Mouse (Mus musculus) liver, embryonic 14.5 days (tissue): ENCODE data around the gene Tmem132d. TPM values are rescaled to one million over a fixed set of nuclear protein-coding genes. Genes with fewer than 3 reads are reported as not detected.
"Not testable (repeated sequence)": the region's sequence is repeated elsewhere in the genome, so short reads cannot be mapped to it uniquely, and the experiment has no call there.

Experiments
- ATAC-seq: fragments of 200-750 bp; cut with Nextera tagmentation; 2 replicates; pipeline ENCODE4 v1.8.0; 2017; ENCODE audit warnings: moderate number of reproducible peaks, mild to moderate bottlenecking, moderate library complexity; ENCODE audit not compliant: insufficient read depth
- DNase-seq, 3 experiments: peaks; one replicate each; pipeline ENCODE4 v3.0.0-alpha.2; 2012 to 2013; ENCODE audit warnings: low read depth in 3 of 3, low spot score in 3 of 3
- H3K27ac ChIP-seq: fragments of 300-500 bp; sonication (generic); 2 replicates; pipeline ENCODE4 v1.5.1; 2014; ENCODE audit warnings: moderate library complexity, mild to moderate bottlenecking, control low read depth, inconsistent platforms
- H3K27me3 ChIP-seq: fragments of 300-500 bp; sonication (generic); 2 replicates; pipeline ENCODE4 v1.6.1; 2014; ENCODE audit warnings: mild to moderate bottlenecking, low read length, moderate library complexity; ENCODE audit not compliant: control insufficient read depth, insufficient read depth
- H3K36me3 ChIP-seq: fragments of 300-500 bp; sonication (generic); replicated peaks from 2 replicates; pipeline ENCODE4 v1.6.1; 2014; ENCODE audit warnings: low read depth; ENCODE audit not compliant: control insufficient read depth, insufficient read depth
- H3K4me1 ChIP-seq, 2 experiments: fragments of 200-500 bp in 1 of 2; fragments of 300-500 bp in 1 of 2; sonication (generic) in 1 of 2; replicated peaks; 2 replicates each; pipeline ENCODE4 v1.6.1; 2012 to 2014; ENCODE audit warnings: antibody characterized with exemption in 1 of 2, inconsistent platforms in 1 of 2, low read length in 1 of 2; ENCODE audit not compliant: control insufficient read depth in 2 of 2, insufficient read depth in 2 of 2
- H3K4me2 ChIP-seq: fragments of 300-500 bp; sonication (generic); 2 replicates; pipeline ENCODE4 v1.6.1; 2014; ENCODE audit warnings: low read depth, mild to moderate bottlenecking, control low read depth, moderate library complexity
- H3K4me3 ChIP-seq, 2 experiments: fragments of 200-500 bp in 1 of 2; fragments of 300-500 bp in 1 of 2; sonication (generic) in 1 of 2; 2 replicates each; pipeline ENCODE4 v1.5.1; 2012 to 2014; ENCODE audit warnings: low read depth in 2 of 2, low read length in 2 of 2, mild to moderate bottlenecking in 2 of 2, control low read depth in 1 of 2, inconsistent platforms in 1 of 2, moderate library complexity in 1 of 2; ENCODE audit not compliant: insufficient read depth in 1 of 2
- H3K9ac ChIP-seq: fragments of 300-500 bp; sonication (generic); replicated peaks from 2 replicates; pipeline ENCODE4 v1.6.1; 2014; ENCODE audit warnings: mild to moderate bottlenecking, control low read depth, moderate library complexity
- H3K9me3 ChIP-seq: fragments of 300-500 bp; sonication (generic); 2 replicates; pipeline ENCODE4 v1.6.1; 2016; ENCODE audit warnings: low read length, mixed read lengths; ENCODE audit not compliant: control insufficient read depth
- CTCF ChIP-seq: IDR thresholded peaks from 2 replicates; pipeline ENCODE4 v1.5.1; 2016; ENCODE audit warnings: antibody characterized with exemption, low read depth, control low read depth
- EP300 ChIP-seq: IDR thresholded peaks from 2 replicates; pipeline ENCODE4 v1.6.1; 2016; ENCODE audit warnings: antibody characterized with exemption, low read depth
- WGBS: fragments of 180-500 bp; shearing (Covaris S2); extraction: QIAGEN DNeasy Blood & Tissue Kit; methylation state at CpG from one replicate; pipeline ENCODE4 v1.1.7; 2014; ENCODE audit not compliant: insufficient replicate concordance; 5-methylcytosine and 5-hydroxymethylcytosine counted together
- polyA plus RNA-seq, 2 experiments: library from polyadenylated mRNA; depleted of rRNA in 1 of 2; stranded (reverse) in 1 of 2; unstranded in 1 of 2; fragments of >200 nt; fragmentation: Nextera tagmentation in 1 of 2; extraction: Ambion mirVana in 1 of 2; gene quantifications; 2 replicates each; pipeline versions ENCODE4 v1.2.1 to v1.2.3; 2012 to 2014

The Tmem132d gene
- polyA plus RNA-seq, 2 experiments: under 0.01 TPM; not detected in 1

- no peaks in the 10 kb centered on the region for H3K27me3 ChIP-seq
- TF ChIP-seq CTCF (no peak), EP300 (no peak)
- DNase-seq: no peak
- no peaks in the 10 kb centered on the region; the same call in 1 of the 2 replicates for H3K9me3 ChIP-seq
- no peaks in the 10 kb centered on the region for H3K36me3 ChIP-seq
- no peak for ATAC-seq
- 31% methylated on average over 20 of the region's 20 CpGs for WGBS
- H3K4me1 ChIP-seq: no peaks in the 10 kb centered on the region
- no peak overlapping the region for H3K9ac ChIP-seq
- no peak overlapping the region for H3K27ac ChIP-seq
- no peak overlapping the region for H3K4me2 ChIP-seq
- no peak overlapping the region for H3K4me3 ChIP-seq
Observed at GRCm38 (mm10) chr5:127751262-127751975, 681.5 kb downstream of the Tmem132d start.

DNA sequence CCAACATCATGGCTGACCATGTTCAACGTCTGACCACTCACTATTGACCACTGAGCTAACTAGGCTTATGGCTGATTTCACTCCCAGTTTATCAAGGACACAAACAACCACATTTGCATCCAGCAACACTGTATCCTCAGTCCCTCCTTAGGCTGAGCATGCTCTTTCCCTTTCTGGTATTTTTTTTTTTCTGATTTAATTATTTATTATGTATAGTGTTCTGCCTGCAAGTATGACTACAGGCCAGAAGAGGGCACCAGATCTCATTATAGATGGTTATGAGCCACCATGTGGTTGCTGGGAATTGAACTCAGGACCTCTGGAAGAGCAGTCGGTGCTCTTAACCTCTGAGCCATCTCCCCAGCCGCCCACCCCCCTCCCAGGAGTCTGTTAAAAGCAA lies 683.3 kb downstream of the Tmem132d start:
- not testable (repeated sequence) for H3K36me3 ChIP-seq, DNase-seq, H3K4me3 ChIP-seq, ATAC-seq, H3K4me1 ChIP-seq, H3K4me2 ChIP-seq, H3K9ac ChIP-seq, H3K27me3 ChIP-seq, H3K27ac ChIP-seq, H3K9me3 ChIP-seq
- WGBS: 59% methylated on average over 3 of the region's 3 CpGs

GRCm38 (mm10) chr5:127741331-127741730 lies 691.5 kb downstream of the Tmem132d start:
- DNase-seq: no peak
- no peaks in the 10 kb centered on the region for H3K27me3 ChIP-seq
- H3K27ac ChIP-seq: no peak overlapping the region
- ATAC-seq: no peak
- TF ChIP-seq EP300 (no peak), CTCF (no peak)
- H3K9me3 ChIP-seq: no peaks in the 10 kb centered on the region
- WGBS: 75% methylated on average over 16 of the region's 16 CpGs
- no peaks in the 10 kb centered on the region for H3K4me1 ChIP-seq
- H3K9ac ChIP-seq: no peak overlapping the region
- no peak overlapping the region for H3K4me2 ChIP-seq
- H3K4me3 ChIP-seq: no peak overlapping the region
- no peaks in the 10 kb centered on the region for H3K36me3 ChIP-seq

Other genes starting within 250 kb of the Tmem132d start
- 0.01 and 0.02 TPM in 2 replicates for gene Fzd10, start 167.8 kb upstream of the Tmem132d start, polyA plus RNA-seq (2012; rRNA removed)
- gene Fzd10, start 167.8 kb upstream of the Tmem132d start, polyA plus RNA-seq (2014; fragmentation: Nextera tagmentation; extraction: Ambion mirVana): not detected in 2 replicates